Mouse (Mus musculus) heart, postnatal 25 days (tissue): ENCODE measurements at regions not wholly inside any gene's neighbourhood (a gene's known extent, or its start where the extent isn't known, plus 50 kb on each side); places are given as distances from the start of the nearest gene placed in this dataset. TPM values are rescaled to one million over a fixed set of nuclear protein-coding genes. Genes with fewer than 3 reads are reported as not detected.

Experiments used
- DNase-seq: peaks from one replicate; pipeline ENCODE4 v3.0.0; 2022; ENCODE audit warnings: low spot score
- intact Hi-C: fragments of 180-260 bp; cut with DNase I; formaldehyde crosslinking; loops from one replicate; pipeline ENCODE4 v1.15.1; 2025
- microRNA-seq: library from miRNA; unstranded; fragments of <30 nt; microRNA quantifications from one replicate; pipeline ENCODE4 v1.2.0, GENCODE M21; 2022

- intact Hi-C loops = no loop called here
- DNase-seq = no peak
Observed at GRCm38 (mm10) chr3:134178491-134179054, 57.7 kb upstream of the Cxxc4 start.

GRCm38 (mm10) chr3:134184042-134184441 lies 52.2 kb upstream of the Cxxc4 start:
- DNase-seq = no peak
- intact Hi-C loops = no loop called here

Small RNAs in the stretch of these regions (microRNA-seq; reads per million reads assigned to microRNA genes)
- gene Gm44361 = not detected
